Mouse (Mus musculus) liver, embryonic 14.5 days (tissue): Measurements from ENCODE around the gene Aurkb.

ENCODE experiments used
- CTCF ChIP-seq: IDR thresholded peaks from 2 replicates; pipeline ENCODE4 v1.5.1; 2016; ENCODE audit warnings: antibody characterized with exemption, low read depth, control low read depth
- EP300 ChIP-seq: IDR thresholded peaks from 2 replicates; pipeline ENCODE4 v1.6.1; 2016; ENCODE audit warnings: antibody characterized with exemption, low read depth

- TF ChIP-seq CTCF, result no peak
- no peak for TF ChIP-seq EP300
Observed at GRCm38 (mm10) chr11:69009508-69009907, 35.9 kb upstream of the Aurkb start.
